Mouse (Mus musculus) stomach, embryonic 16.5 days (tissue): ENCODE measurements around the gene Ppp1r1b. TPM values are rescaled to one million over a fixed set of nuclear protein-coding genes. Genes with fewer than 3 reads are reported as not detected.

Source experiments
- ATAC-seq: fragments of 200-750 bp; cut with Nextera tagmentation; 2 replicates; pipeline ENCODE4 v1.8.0; 2017; ENCODE audit warnings: moderate number of reproducible peaks, moderate TSS enrichment; ENCODE audit not compliant: insufficient read depth, low FRiP score
- H3K27ac ChIP-seq: fragments of 300-500 bp; sonication (generic); 2 replicates; pipeline ENCODE4 v1.5.1; 2014; ENCODE audit warnings: low read length
- H3K27me3 ChIP-seq: fragments of 300-500 bp; sonication (generic); 2 replicates; pipeline ENCODE4 v1.6.1; 2014; ENCODE audit warnings: low read length, control low read depth, mixed read lengths; ENCODE audit not compliant: control insufficient read depth, insufficient read depth
- H3K36me3 ChIP-seq: fragments of 300-500 bp; sonication (generic); 2 replicates; pipeline ENCODE4 v1.6.1; 2014; ENCODE audit warnings: low read length; ENCODE audit not compliant: control insufficient read depth, insufficient read depth
- H3K4me1 ChIP-seq: fragments of 300-500 bp; sonication (generic); 2 replicates; pipeline ENCODE4 v1.6.1; 2014; ENCODE audit warnings: low read length, control low read depth, mixed read lengths; ENCODE audit not compliant: control insufficient read depth, insufficient read depth
- H3K4me2 ChIP-seq: fragments of 300-500 bp; sonication (generic); 2 replicates; pipeline ENCODE4 v1.6.1; 2014; ENCODE audit warnings: low read depth, low read length, mixed read lengths
- H3K4me3 ChIP-seq: fragments of 300-500 bp; sonication (generic); replicated peaks from 2 replicates; pipeline ENCODE4 v1.5.1; 2014; ENCODE audit warnings: mild to moderate bottlenecking, low read length
- H3K9ac ChIP-seq: fragments of 300-500 bp; sonication (generic); 2 replicates; pipeline ENCODE4 v1.6.1; 2014; ENCODE audit warnings: low read length
- H3K9me3 ChIP-seq: fragments of 300-500 bp; sonication (generic); replicated peaks from 2 replicates; pipeline ENCODE4 v1.6.1; 2016; ENCODE audit warnings: low read length, control low read depth; ENCODE audit not compliant: control insufficient read depth
- WGBS: fragments of 180-500 bp; shearing (Covaris S2); extraction: QIAGEN DNeasy Blood & Tissue Kit; methylation state at CpG from one replicate; pipeline ENCODE4 v1.1.7; 2014; 5-methylcytosine and 5-hydroxymethylcytosine counted together
- polyA plus RNA-seq: library from polyadenylated mRNA; unstranded; fragments of >200 nt; fragmentation: Nextera tagmentation; extraction: Ambion mirVana; gene quantifications from 2 replicates; pipeline ENCODE4 v1.2.1, GENCODE M21; 2015

Ppp1r1b gene
- polyA plus RNA-seq, 1 experiment from 2014 or later, result 18.7 TPM

GRCm38 (mm10) chr11:98327136-98328030, 20.8 kb upstream of the Ppp1r1b start:
- Histone ChIP-seq H3K27ac (no peak overlapping the region), H3K36me3 (no peaks in the 10 kb centered on the region), H3K9ac (no peak overlapping the region), H3K27me3 (peaks cover 98% of the 10 kb centered on the region), H3K4me2 (peak overlapping the region; percentile 41), H3K9me3 (no peaks in the 10 kb centered on the region), H3K4me1 (peaks cover 10% of the 10 kb centered on the region; the same call in 1 of the 2 replicates), H3K4me3 (peak overlapping the region; percentile 29)
- WGBS, result under 1% methylated on average over 97 of the region's 97 CpGs
- ATAC-seq, result no peak

GRCm38 (mm10) chr11:98328031-98328370, 20.2 kb upstream of the Ppp1r1b start:
- Histone ChIP-seq H3K9me3 (no peaks in the 10 kb centered on the region), H3K4me2 (peak overlapping the region; percentile 41), H3K9ac (no peak overlapping the region), H3K27me3 (peaks cover 97% of the 10 kb centered on the region), H3K4me3 (peak overlapping the region; percentile 29), H3K36me3 (no peaks in the 10 kb centered on the region), H3K27ac (no peak overlapping the region), H3K4me1 (peaks cover 10% of the 10 kb centered on the region; the same call in 1 of the 2 replicates)
- WGBS, result under 1% methylated on average over 35 of the region's 35 CpGs
- ATAC-seq, result no peak

- 1% methylated on average over 54 of the region's 56 CpGs for WGBS
- Histone ChIP-seq H3K27ac (no peak overlapping the region), H3K4me3 (peak overlapping the region; percentile 29), H3K4me1 (peaks cover 10% of the 10 kb centered on the region; the same call in 1 of the 2 replicates), H3K9ac (no peak overlapping the region), H3K36me3 (no peaks in the 10 kb centered on the region), H3K27me3 (peaks cover 97% of the 10 kb centered on the region), H3K4me2 (peak overlapping the region; percentile 41; the same call in 1 of the 2 replicates), H3K9me3 (no peaks in the 10 kb centered on the region)
- ATAC-seq, result no peak
Measured at GRCm38 (mm10) chr11:98328371-98329069, 19.7 kb upstream of the Ppp1r1b start.

GRCm38 (mm10) chr11:98329081-98329959, 18.9 kb upstream of the Ppp1r1b start, which contains the start of gene Neurod2:
Gene Neurod2 (minus strand): TSS chr11:98329648.
- Histone ChIP-seq H3K4me3 (peak within 1 kb of the TSS; percentile 29), H3K9me3 (no peaks in the 10 kb centered on the region), H3K9ac (no peak within 1 kb of the TSS), H3K4me1 (peaks cover 10% of the 10 kb centered on the region; the same call in 1 of the 2 replicates), H3K27ac (no peak within 1 kb of the TSS), H3K27me3 (peaks cover 97% of the 10 kb centered on the region), H3K36me3 (no peaks in the 10 kb centered on the region), H3K4me2 (peak within 1 kb of the TSS; percentile 41; the same call in 1 of the 2 replicates)
- no peak for ATAC-seq
- 2% methylated on average over 38 of the region's 38 CpGs for WGBS

GRCm38 (mm10) chr11:98329960-98330744, 18.1 kb upstream of the Ppp1r1b start:
- no peak overlapping the region for H3K4me3 ChIP-seq
- H3K4me2 ChIP-seq, result no peak overlapping the region
- no peaks in the 10 kb centered on the region for H3K9me3 ChIP-seq
- WGBS, result 31% methylated on average over 9 of the region's 9 CpGs
- no peak overlapping the region for H3K27ac ChIP-seq
- peaks cover 10% of the 10 kb centered on the region; the same call in 1 of the 2 replicates for H3K4me1 ChIP-seq
- H3K9ac ChIP-seq, result no peak overlapping the region
- H3K27me3 ChIP-seq, result peaks cover 97% of the 10 kb centered on the region
- no peaks in the 10 kb centered on the region for H3K36me3 ChIP-seq
- no peak for ATAC-seq

GRCm38 (mm10) chr11:98330745-98331204, 17.4 kb upstream of the Ppp1r1b start:
- Histone ChIP-seq H3K27me3 (peaks cover 97% of the 10 kb centered on the region), H3K9me3 (no peaks in the 10 kb centered on the region), H3K9ac (no peak overlapping the region), H3K4me3 (no peak overlapping the region), H3K27ac (no peak overlapping the region), H3K4me1 (peaks cover 10% of the 10 kb centered on the region; the same call in 1 of the 2 replicates), H3K4me2 (no peak overlapping the region), H3K36me3 (no peaks in the 10 kb centered on the region)
- 49% methylated on average over 2 of the region's 2 CpGs for WGBS
- no peak for ATAC-seq

GRCm38 (mm10) chr11:98331401-98331800, 16.8 kb upstream of the Ppp1r1b start:
- no peak overlapping the region for H3K27ac ChIP-seq
- peaks cover 10% of the 10 kb centered on the region; the same call in 1 of the 2 replicates for H3K4me1 ChIP-seq
- H3K9me3 ChIP-seq, result no peaks in the 10 kb centered on the region
- ATAC-seq, result no peak
- H3K9ac ChIP-seq, result no peak overlapping the region
- H3K27me3 ChIP-seq, result peaks cover 99% of the 10 kb centered on the region
- 50% methylated on average over 1 of the region's 1 CpGs for WGBS
- H3K4me3 ChIP-seq, result no peak overlapping the region
- no peak overlapping the region for H3K4me2 ChIP-seq
- no peaks in the 10 kb centered on the region for H3K36me3 ChIP-seq

- no peak overlapping the region for H3K27ac ChIP-seq
- no peak for ATAC-seq
- H3K36me3 ChIP-seq, result no peaks in the 10 kb centered on the region
- no peak overlapping the region for H3K9ac ChIP-seq
- peaks cover 99% of the 10 kb centered on the region for H3K27me3 ChIP-seq
- no peak overlapping the region for H3K4me3 ChIP-seq
- WGBS, result 80% methylated on average over 3 of the region's 3 CpGs
- no peaks in the 10 kb centered on the region for H3K9me3 ChIP-seq
- H3K4me2 ChIP-seq, result no peak overlapping the region
- H3K4me1 ChIP-seq, result peaks cover 10% of the 10 kb centered on the region; the same call in 1 of the 2 replicates
Measured at GRCm38 (mm10) chr11:98332186-98332585, 16.0 kb upstream of the Ppp1r1b start.
